Mouse (Mus musculus): ENCODE measurements at regions not wholly inside any gene's neighbourhood (a gene's known extent, or its start where the extent isn't known, plus 50 kb on each side); places are given as distances from the start of the nearest gene placed in this dataset.

GRCm38 (mm10) chr7:117150355-117150754 is 230.4 kb upstream of the Xylt1 start:
- CTCF ChIA-PET = interaction anchor here in 2 of 4 experiments (0.6 to 0.7 kb wide), 2 partner anchors 128 to 1507 kb away, joined by 4 to 8 read pairs; no protein-coding TSS in a partner anchor
- POLR2A ChIA-PET = no interaction called here

- ChIA-PET CTCF (no interaction called here), POLR2A (no interaction called here)
These were observed 226.8 kb upstream of the Xylt1 start for GRCm38 (mm10) chr7:117153826-117154550.

- ChIA-PET POLR2A (interaction anchor here in 1 of 4 experiments (0.6 kb wide), 1 partner anchor 40 kb away, joined by 4 read pairs; no protein-coding TSS in a partner anchor), CTCF (interaction anchor here in 1 of 4 experiments (0.6 kb wide), 1 partner anchor 553 kb away, joined by 9 read pairs; no protein-coding TSS in a partner anchor)
These were observed 219.4 kb upstream of the Xylt1 start for GRCm38 (mm10) chr7:117161193-117161908.

GRCm38 (mm10) chr7:117174811-117175422 is 205.9 kb upstream of the Xylt1 start:
- CTCF ChIA-PET = no interaction called here
- POLR2A ChIA-PET = interaction anchor here in 1 of 4 experiments (0.7 kb wide), 1 partner anchor 187 kb away, joined by 3 read pairs; no protein-coding TSS in a partner anchor

- ChIA-PET POLR2A (interaction anchor here in 1 of 4 experiments (0.5 kb wide), 1 partner anchor 500 kb away, joined by 4 read pairs; no protein-coding TSS in a partner anchor), CTCF (interaction anchor here in 1 of 4 experiments (1.0 to 1.4 kb wide), 3 partner anchors 188 to 539 kb away, joined by 3 to 8 read pairs (median 4); no protein-coding TSS in a partner anchor)
These were observed 196.8 kb upstream of the Xylt1 start for GRCm38 (mm10) chr7:117184011-117184410.

- POLR2A ChIA-PET = interaction anchor here in 1 of 4 experiments (0.9 kb wide), 1 partner anchor 985 kb away, joined by 3 read pairs; no protein-coding TSS in a partner anchor
- CTCF ChIA-PET = no interaction called here
These were observed 194.9 kb upstream of the Xylt1 start for GRCm38 (mm10) chr7:117185891-117186290.

- POLR2A ChIA-PET = no interaction called here
- CTCF ChIA-PET = no interaction called here
These were observed 184.2 kb upstream of the Xylt1 start for GRCm38 (mm10) chr7:117196611-117197010.

- POLR2A ChIA-PET = no interaction called here
- CTCF ChIA-PET = no interaction called here
These were observed 154.5 kb upstream of the Xylt1 start for GRCm38 (mm10) chr7:117226294-117226693.

GRCm38 (mm10) chr7:117229619-117230018 is 151.2 kb upstream of the Xylt1 start:
- ChIA-PET POLR2A (no interaction called here), CTCF (no interaction called here)

- CTCF ChIA-PET = interaction anchor here in 1 of 4 experiments (0.6 kb wide), 1 partner anchor 44 kb away, joined by 3 read pairs; no protein-coding TSS in a partner anchor
- POLR2A ChIA-PET = no interaction called here
These were observed 124.0 kb upstream of the Xylt1 start for GRCm38 (mm10) chr7:117256819-117257218.

- ChIA-PET POLR2A (interaction anchor here in 1 of 4 experiments (0.6 kb wide), 1 partner anchor 119 kb away, joined by 3 read pairs; no protein-coding TSS in a partner anchor), CTCF (no interaction called here)
These were observed 122.2 kb upstream of the Xylt1 start for GRCm38 (mm10) chr7:117258557-117258956.

- POLR2A ChIA-PET = interaction anchor here in 1 of 4 experiments (0.6 kb wide), 1 partner anchor 363 kb away, joined by 3 read pairs; no protein-coding TSS in a partner anchor
- CTCF ChIA-PET = interaction anchor here in 1 of 4 experiments (0.6 kb wide), 1 partner anchor 25 kb away, joined by 5 read pairs; no protein-coding TSS in a partner anchor
These were observed 121.6 kb upstream of the Xylt1 start for GRCm38 (mm10) chr7:117259151-117259550.

- ChIA-PET CTCF (no interaction called here), POLR2A (no interaction called here)
These were observed 121.0 kb upstream of the Xylt1 start for GRCm38 (mm10) chr7:117259674-117260294.

- ChIA-PET CTCF (no interaction called here), POLR2A (no interaction called here)
These were observed 120.2 kb upstream of the Xylt1 start for GRCm38 (mm10) chr7:117260596-117260995.

- ChIA-PET CTCF (no interaction called here), POLR2A (no interaction called here)
These were observed 117.7 kb upstream of the Xylt1 start for GRCm38 (mm10) chr7:117263126-117263525.

GRCm38 (mm10) chr7:117264341-117264740 is 116.4 kb upstream of the Xylt1 start:
- CTCF ChIA-PET = interaction anchor here in 1 of 4 experiments (0.6 to 0.7 kb wide), 3 partner anchors 9 to 620 kb away, joined by 3 to 4 read pairs (median 3); no protein-coding TSS in a partner anchor

GRCm38 (mm10) chr7:117268096-117268495 is 112.7 kb upstream of the Xylt1 start:
- ChIA-PET CTCF (no interaction called here), POLR2A (no interaction called here)

More at GRCm38 (mm10) chr7:117264341-117264740, 116.4 kb upstream of the Xylt1 start:
- POLR2A ChIA-PET = no interaction called here

- CTCF ChIA-PET = no interaction called here
- POLR2A ChIA-PET = no interaction called here
These were observed 111.4 kb upstream of the Xylt1 start for GRCm38 (mm10) chr7:117269263-117269897.

All from embryonic stem cell, embryonic (primary cell).